Mouse (Mus musculus): ENCODE measurements around the gene Urah. TPM values are rescaled to one million over a fixed set of nuclear protein-coding genes. Genes with fewer than 3 reads are reported as not detected.

Gene Urah
- polyA plus RNA-seq, 1 experiment from 2014 or later = not detected

GRCm38 (mm10) chr7:140847755-140848580 lies 13.2 kb downstream of the Urah start, which contains the start of gene Odf3:
Gene Odf3 (plus strand): TSS chr7:140847805.
- H3K9ac ChIP-seq (replicated peaks; ENCODE audit: low read depth, low read length) = no peak within 1 kb of the TSS
- H3K27me3 ChIP-seq (replicated peaks; ENCODE audit: control insufficient read depth, insufficient read depth, low read length) = no peaks in the 10 kb centered on the region; the same call in 1 of the 2 replicates
- H3K4me1 ChIP-seq (replicated peaks; ENCODE audit: control insufficient read depth, insufficient read depth, low read length) = 0 out of 2 replicates have a peak, but pooled peaks cover 4% of the 10 kb centered on the region
- no peak within 1 kb of the TSS for H3K4me2 ChIP-seq (ENCODE audit: low read length)
- WGBS = 55% methylated on average over 11 of the region's 11 CpGs
- H3K9me3 ChIP-seq (ENCODE audit: control insufficient read depth, low read length) = no peaks in the 10 kb centered on the region
- H3K36me3 ChIP-seq (ENCODE audit: control insufficient read depth, insufficient read depth) = peaks cover 13% of the 10 kb centered on the region
- H3K4me3 ChIP-seq (replicated peaks; ENCODE audit: low read length) = no peak within 1 kb of the TSS
- no peak for ATAC-seq
- no peak within 1 kb of the TSS for H3K27ac ChIP-seq (ENCODE audit: low read length)

GRCm38 (mm10) chr7:140848591-140848990 lies 13.8 kb downstream of the Urah start:
- WGBS = 90% methylated on average over 10 of the region's 10 CpGs
- H3K27ac ChIP-seq (ENCODE audit: low read length) = no peak overlapping the region
- 0 out of 2 replicates have a peak, but pooled peaks cover 4% of the 10 kb centered on the region for H3K4me1 ChIP-seq (replicated peaks; ENCODE audit: control insufficient read depth, insufficient read depth, low read length)
- peaks cover 13% of the 10 kb centered on the region for H3K36me3 ChIP-seq (ENCODE audit: control insufficient read depth, insufficient read depth)
- no peak overlapping the region for H3K9ac ChIP-seq (replicated peaks; ENCODE audit: low read depth, low read length)
- H3K27me3 ChIP-seq (replicated peaks; ENCODE audit: control insufficient read depth, insufficient read depth, low read length) = no peaks in the 10 kb centered on the region
- H3K4me3 ChIP-seq (replicated peaks; ENCODE audit: low read length) = no peak overlapping the region
- no peaks in the 10 kb centered on the region for H3K9me3 ChIP-seq (ENCODE audit: control insufficient read depth, low read length)
- no peak for ATAC-seq
- no peak overlapping the region for H3K4me2 ChIP-seq (ENCODE audit: low read length)

- H3K27ac ChIP-seq (ENCODE audit: low read length) = no peak overlapping the region
- peaks cover 18% of the 10 kb centered on the region for H3K36me3 ChIP-seq (ENCODE audit: control insufficient read depth, insufficient read depth)
- peaks cover 13% of the 10 kb centered on the region for H3K4me1 ChIP-seq (replicated peaks; ENCODE audit: control insufficient read depth, insufficient read depth, low read length)
- H3K4me2 ChIP-seq (ENCODE audit: low read length) = no peak overlapping the region
- H3K9ac ChIP-seq (replicated peaks; ENCODE audit: low read depth, low read length) = no peak overlapping the region
- no peak overlapping the region for H3K4me3 ChIP-seq (replicated peaks; ENCODE audit: low read length)
- no peak for ATAC-seq
- no peaks in the 10 kb centered on the region for H3K27me3 ChIP-seq (replicated peaks; ENCODE audit: control insufficient read depth, insufficient read depth, low read length)
- 92% methylated on average over 4 of the region's 4 CpGs for WGBS
- no peaks in the 10 kb centered on the region for H3K9me3 ChIP-seq (ENCODE audit: control insufficient read depth, low read length)
These were observed 17.1 kb downstream of the Urah start for GRCm38 (mm10) chr7:140851916-140852315.

- H3K9ac ChIP-seq (replicated peaks; ENCODE audit: low read depth, low read length) = no peak overlapping the region
- H3K4me3 ChIP-seq (replicated peaks; ENCODE audit: low read length) = no peak overlapping the region
- no peak overlapping the region for H3K27ac ChIP-seq (ENCODE audit: low read length)
- no peak overlapping the region for H3K4me2 ChIP-seq (ENCODE audit: low read length)
- H3K36me3 ChIP-seq (ENCODE audit: control insufficient read depth, insufficient read depth) = peaks cover 18% of the 10 kb centered on the region
- ATAC-seq = no peak
- H3K27me3 ChIP-seq (replicated peaks; ENCODE audit: control insufficient read depth, insufficient read depth, low read length) = no peaks in the 10 kb centered on the region
- H3K9me3 ChIP-seq (ENCODE audit: control insufficient read depth, low read length) = no peaks in the 10 kb centered on the region
- H3K4me1 ChIP-seq (replicated peaks; ENCODE audit: control insufficient read depth, insufficient read depth, low read length) = peaks cover 17% of the 10 kb centered on the region
- WGBS = 86% methylated on average over 9 of the region's 9 CpGs
These were observed 18.6 kb downstream of the Urah start for GRCm38 (mm10) chr7:140853386-140853785.

- peaks cover 28% of the 10 kb centered on the region for H3K4me1 ChIP-seq (replicated peaks; ENCODE audit: control insufficient read depth, insufficient read depth, low read length)
- H3K27me3 ChIP-seq (replicated peaks; ENCODE audit: control insufficient read depth, insufficient read depth, low read length) = no peaks in the 10 kb centered on the region
- H3K27ac ChIP-seq (ENCODE audit: low read length) = no peak overlapping the region
- H3K36me3 ChIP-seq (ENCODE audit: control insufficient read depth, insufficient read depth) = peaks cover 18% of the 10 kb centered on the region
- ATAC-seq = no peak
- no peak overlapping the region for H3K4me2 ChIP-seq (ENCODE audit: low read length)
- 94% methylated on average over 18 of the region's 18 CpGs for WGBS
- H3K4me3 ChIP-seq (replicated peaks; ENCODE audit: low read length) = no peak overlapping the region
- no peaks in the 10 kb centered on the region for H3K9me3 ChIP-seq (ENCODE audit: control insufficient read depth, low read length)
- H3K9ac ChIP-seq (replicated peaks; ENCODE audit: low read depth, low read length) = no peak overlapping the region
These were observed 19.7 kb downstream of the Urah start for GRCm38 (mm10) chr7:140854483-140854882.

- Histone ChIP-seq H3K27ac (ENCODE audit: low read length) (no peak overlapping the region), H3K9ac (replicated peaks; ENCODE audit: low read depth, low read length) (peak overlapping the region; percentile 88), H3K4me3 (replicated peaks; ENCODE audit: low read length) (peak overlapping the region; percentile 87), H3K4me2 (ENCODE audit: low read length) (peak overlapping the region; percentile 95), H3K27me3 (replicated peaks; ENCODE audit: control insufficient read depth, insufficient read depth, low read length) (no peaks in the 10 kb centered on the region), H3K9me3 (ENCODE audit: control insufficient read depth, low read length) (no peaks in the 10 kb centered on the region), H3K4me1 (replicated peaks; ENCODE audit: control insufficient read depth, insufficient read depth, low read length) (peaks cover 31% of the 10 kb centered on the region), H3K36me3 (ENCODE audit: control insufficient read depth, insufficient read depth) (peaks cover 22% of the 10 kb centered on the region)
- 78% methylated on average over 9 of the region's 9 CpGs for WGBS
- ATAC-seq = no peak
These were observed 20.4 kb downstream of the Urah start for GRCm38 (mm10) chr7:140855181-140855580.

GRCm38 (mm10) chr7:140855860-140856784 lies 21.3 kb downstream of the Urah start, which contains the start of gene Gm45785:
Gene Gm45785 (minus strand): TSS chr7:140856331.
- no peaks in the 10 kb centered on the region for H3K9me3 ChIP-seq (ENCODE audit: control insufficient read depth, low read length)
- WGBS = 1% methylated on average over 51 of the region's 51 CpGs
- peaks cover 31% of the 10 kb centered on the region for H3K4me1 ChIP-seq (replicated peaks; ENCODE audit: control insufficient read depth, insufficient read depth, low read length)
- H3K27ac ChIP-seq (ENCODE audit: low read length) = peak within 1 kb of the TSS; percentile 93
- H3K4me3 ChIP-seq (replicated peaks; ENCODE audit: low read length) = peak within 1 kb of the TSS; percentile 87
- peaks cover 27% of the 10 kb centered on the region for H3K36me3 ChIP-seq (ENCODE audit: control insufficient read depth, insufficient read depth)
- H3K4me2 ChIP-seq (ENCODE audit: low read length) = peak within 1 kb of the TSS; percentile 95
- peak within 1 kb of the TSS; percentile 88 for H3K9ac ChIP-seq (replicated peaks; ENCODE audit: low read depth, low read length)
- H3K27me3 ChIP-seq (replicated peaks; ENCODE audit: control insufficient read depth, insufficient read depth, low read length) = no peaks in the 10 kb centered on the region
- peak; percentile 77 for ATAC-seq

GRCm38 (mm10) chr7:140856785-140857549 lies 22.1 kb downstream of the Urah start, which contains the start of gene Ric8a:
Gene Ric8a (plus strand): TSS chr7:140856957.
- Histone ChIP-seq H3K27ac (ENCODE audit: low read length) (peak within 1 kb of the TSS; percentile 93), H3K4me2 (ENCODE audit: low read length) (peak within 1 kb of the TSS; percentile 95), H3K27me3 (replicated peaks; ENCODE audit: control insufficient read depth, insufficient read depth, low read length) (no peaks in the 10 kb centered on the region), H3K9me3 (ENCODE audit: control insufficient read depth, low read length) (no peaks in the 10 kb centered on the region), H3K4me1 (replicated peaks; ENCODE audit: control insufficient read depth, insufficient read depth, low read length) (peaks cover 31% of the 10 kb centered on the region), H3K9ac (replicated peaks; ENCODE audit: low read depth, low read length) (peak within 1 kb of the TSS; percentile 88), H3K36me3 (ENCODE audit: control insufficient read depth, insufficient read depth) (peaks cover 30% of the 10 kb centered on the region), H3K4me3 (replicated peaks; ENCODE audit: low read length) (peak within 1 kb of the TSS; percentile 87)
- WGBS = under 1% methylated on average over 49 of the region's 50 CpGs
- peak; percentile 82 for ATAC-seq
